Mouse (Mus musculus): ENCODE measurements at regions not wholly inside any gene's neighbourhood (a gene's known extent, or its start where the extent isn't known, plus 50 kb on each side); places are given as distances from the start of the nearest gene placed in this dataset.
"Not testable (repeated sequence)": the region's sequence is repeated elsewhere in the genome, so short reads cannot be mapped to it uniquely, and the experiment has no call there.

DNA sequence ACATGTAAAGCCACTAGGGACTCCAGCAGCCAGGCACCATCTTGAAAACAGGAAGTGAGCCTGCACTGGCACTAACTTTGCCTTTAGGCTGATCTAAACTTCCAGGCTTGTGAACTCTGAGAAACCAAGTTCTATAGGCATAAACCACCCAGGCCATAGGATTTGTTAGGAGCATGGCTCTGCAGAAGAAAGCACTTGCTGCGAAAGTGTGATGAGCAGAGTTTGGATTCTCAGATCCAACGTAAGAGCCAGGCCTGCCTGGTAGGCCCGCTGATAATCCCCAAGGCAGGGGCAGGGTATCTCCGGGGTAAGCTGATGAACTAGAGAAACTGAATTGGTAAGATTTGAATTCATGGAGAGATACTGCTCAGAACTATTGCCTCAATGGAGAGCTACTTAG, 109.7 kb downstream of the Nr2f2 start:
- H3K4me3 ChIP-seq (replicated peaks; ENCODE audit: low read length), result no peak overlapping the region
- no peak overlapping the region for H3K9ac ChIP-seq (replicated peaks; ENCODE audit: low read depth, low read length)
- H3K36me3 ChIP-seq (ENCODE audit: control insufficient read depth, insufficient read depth), result no peaks in the 10 kb centered on the region
- no peaks in the 10 kb centered on the region for H3K4me1 ChIP-seq (replicated peaks; ENCODE audit: control insufficient read depth, insufficient read depth, low read length)
- H3K4me2 ChIP-seq (ENCODE audit: low read length), result no peak overlapping the region
- no peak overlapping the region for H3K27ac ChIP-seq (ENCODE audit: low read length)
- H3K27me3 ChIP-seq (replicated peaks; ENCODE audit: control insufficient read depth, insufficient read depth, low read length), result no peaks in the 10 kb centered on the region
- 94% methylated on average over 4 of the region's 4 CpGs for WGBS
- H3K9me3 ChIP-seq (ENCODE audit: control insufficient read depth, low read length), result no peaks in the 10 kb centered on the region
- ATAC-seq, result no peak

DNA sequence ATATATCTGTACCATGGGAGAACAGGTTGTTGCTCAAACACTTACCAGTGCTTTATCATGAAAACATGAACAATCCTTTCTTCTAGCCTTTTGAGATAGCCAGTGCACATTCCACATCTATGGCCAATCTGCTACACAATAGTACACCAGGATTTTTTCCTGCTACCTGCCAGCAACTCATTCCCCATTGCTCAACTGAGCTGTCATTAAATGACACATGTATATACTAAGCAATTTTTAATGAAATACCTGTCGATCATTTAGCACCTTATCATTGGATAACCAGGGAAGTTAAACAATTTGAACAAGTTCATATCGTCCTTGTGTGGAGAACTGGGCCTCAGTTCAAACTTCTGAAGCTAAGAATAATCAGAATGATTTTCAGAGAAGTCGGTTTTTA, 111.5 kb downstream of the Nr2f2 start:
- no peaks in the 10 kb centered on the region for H3K9me3 ChIP-seq (ENCODE audit: control insufficient read depth, low read length)
- H3K27me3 ChIP-seq (replicated peaks; ENCODE audit: control insufficient read depth, insufficient read depth, low read length), result no peaks in the 10 kb centered on the region
- H3K9ac ChIP-seq (replicated peaks; ENCODE audit: low read depth, low read length), result no peak overlapping the region
- 85% methylated on average over 3 of the region's 3 CpGs for WGBS
- H3K4me1 ChIP-seq (replicated peaks; ENCODE audit: control insufficient read depth, insufficient read depth, low read length), result no peaks in the 10 kb centered on the region
- H3K36me3 ChIP-seq (ENCODE audit: control insufficient read depth, insufficient read depth), result no peaks in the 10 kb centered on the region
- no peak for ATAC-seq
- no peak overlapping the region for H3K4me2 ChIP-seq (ENCODE audit: low read length)
- H3K4me3 ChIP-seq (replicated peaks; ENCODE audit: low read length), result no peak overlapping the region
- no peak overlapping the region for H3K27ac ChIP-seq (ENCODE audit: low read length)

DNA sequence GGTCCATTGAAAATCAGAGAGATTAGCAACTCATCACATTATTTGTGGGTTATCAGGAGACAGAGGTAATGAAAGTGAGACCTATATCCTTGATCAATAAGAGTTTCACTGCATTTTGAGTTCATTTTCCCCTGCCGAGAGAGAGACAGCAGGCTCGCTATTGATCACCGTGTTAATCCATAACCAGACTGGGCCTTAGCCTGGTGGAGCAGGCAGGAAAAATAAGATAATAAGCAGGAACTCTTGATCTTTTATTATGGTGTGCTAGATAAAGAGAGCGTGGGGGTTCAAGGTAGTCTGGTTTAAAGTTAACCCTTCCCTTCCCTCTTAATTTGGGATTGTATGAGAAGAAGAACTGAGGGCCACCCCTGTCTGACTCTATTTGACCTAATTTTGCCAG, 113.3 kb downstream of the Nr2f2 start:
- H3K4me1 ChIP-seq (replicated peaks; ENCODE audit: control insufficient read depth, insufficient read depth, low read length), result no peaks in the 10 kb centered on the region
- 75% methylated on average over 4 of the region's 4 CpGs for WGBS
- no peak overlapping the region for H3K4me2 ChIP-seq (ENCODE audit: low read length)
- no peak overlapping the region for H3K4me3 ChIP-seq (replicated peaks; ENCODE audit: low read length)
- no peak overlapping the region for H3K9ac ChIP-seq (replicated peaks; ENCODE audit: low read depth, low read length)
- no peak for ATAC-seq
- H3K9me3 ChIP-seq (ENCODE audit: control insufficient read depth, low read length), result no peaks in the 10 kb centered on the region
- no peaks in the 10 kb centered on the region for H3K27me3 ChIP-seq (replicated peaks; ENCODE audit: control insufficient read depth, insufficient read depth, low read length)
- no peak overlapping the region for H3K27ac ChIP-seq (ENCODE audit: low read length)
- no peaks in the 10 kb centered on the region for H3K36me3 ChIP-seq (ENCODE audit: control insufficient read depth, insufficient read depth)

DNA sequence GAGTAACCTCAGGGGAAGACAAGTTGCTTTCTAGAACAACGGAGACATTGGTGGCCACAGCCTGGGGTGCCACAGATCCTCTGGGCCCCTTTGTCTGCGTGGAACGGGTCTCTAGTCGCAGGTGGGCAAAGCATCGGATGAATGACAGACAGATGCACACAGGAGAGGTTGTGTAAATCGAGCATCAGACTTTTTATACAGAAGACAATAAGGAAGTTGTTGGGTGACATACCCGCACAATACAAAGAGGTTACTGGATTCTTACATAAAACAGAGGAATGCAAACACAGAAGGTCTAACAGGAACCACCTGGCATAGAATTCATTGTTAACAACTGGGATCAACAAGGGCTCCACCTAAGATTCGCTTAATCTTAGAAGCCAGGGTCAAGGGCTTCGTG, 127.5 kb downstream of the Nr2f2 start:
- H3K27ac ChIP-seq (ENCODE audit: low read length); H3K36me3 ChIP-seq (ENCODE audit: control insufficient read depth, insufficient read depth); H3K9ac ChIP-seq (replicated peaks; ENCODE audit: low read depth, low read length); ATAC-seq; H3K4me2 ChIP-seq (ENCODE audit: low read length); H3K9me3 ChIP-seq (ENCODE audit: control insufficient read depth, low read length); H3K4me3 ChIP-seq (replicated peaks; ENCODE audit: low read length); H3K4me1 ChIP-seq (replicated peaks; ENCODE audit: control insufficient read depth, insufficient read depth, low read length); H3K27me3 ChIP-seq (replicated peaks; ENCODE audit: control insufficient read depth, insufficient read depth, low read length): not testable (repeated sequence)
- 93% methylated on average over 9 of the region's 9 CpGs for WGBS

DNA sequence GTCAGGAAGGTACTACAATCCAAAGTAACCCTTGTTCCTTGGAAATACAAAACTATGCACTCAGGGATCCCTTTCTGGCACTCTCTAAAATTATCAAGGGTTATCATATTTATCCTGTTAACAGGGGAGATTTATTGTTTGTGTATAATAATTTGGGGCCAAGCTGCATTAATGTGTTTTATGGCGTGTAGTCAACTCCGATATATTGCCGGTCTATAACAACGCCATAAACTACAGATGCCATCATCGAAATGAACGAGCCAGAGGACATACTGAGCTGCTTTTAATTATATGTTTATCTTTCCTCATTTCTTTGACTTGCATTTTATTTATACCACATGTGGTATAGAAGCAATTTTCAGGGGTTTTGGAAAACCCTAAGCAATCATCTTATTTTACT, 147.2 kb downstream of the Nr2f2 start:
- whole genome bisulfite sequencing, result 86% methylated on average over 6 of the region's 6 CpGs
- Histone ChIP-seq H3K4me3 (replicated peaks; ENCODE audit: low read length) (no peak overlapping the region), H3K36me3 (ENCODE audit: control insufficient read depth, insufficient read depth) (no peaks in the 10 kb centered on the region), H3K9me3 (ENCODE audit: control insufficient read depth, low read length) (no peaks in the 10 kb centered on the region), H3K4me1 (replicated peaks; ENCODE audit: control insufficient read depth, insufficient read depth, low read length) (no peaks in the 10 kb centered on the region), H3K27me3 (replicated peaks; ENCODE audit: control insufficient read depth, insufficient read depth, low read length) (no peaks in the 10 kb centered on the region), H3K9ac (replicated peaks; ENCODE audit: low read depth, low read length) (no peak overlapping the region), H3K27ac (ENCODE audit: low read length) (no peak overlapping the region), H3K4me2 (ENCODE audit: low read length) (no peak overlapping the region)
- ATAC-seq, result no peak

DNA sequence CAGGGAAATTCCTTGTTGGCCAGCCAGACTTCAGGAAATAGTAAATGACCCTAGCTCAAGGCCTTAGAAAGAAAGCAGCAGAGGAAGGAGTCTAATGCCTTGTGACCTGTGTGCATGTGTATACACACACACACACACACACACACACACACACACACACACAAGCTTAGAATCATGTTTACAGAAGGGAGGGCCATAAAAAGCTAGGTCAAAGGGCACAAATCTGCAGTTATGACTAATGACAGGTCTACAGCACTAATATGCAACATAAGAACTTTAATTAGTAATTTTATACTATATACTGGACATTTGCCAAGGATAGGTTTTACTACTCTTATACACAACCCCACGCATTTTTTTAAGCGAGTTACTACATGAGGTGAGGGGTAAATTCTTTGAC, 149.4 kb downstream of the Nr2f2 start:
- no peak for ATAC-seq
- no peak overlapping the region for H3K9ac ChIP-seq (replicated peaks; ENCODE audit: low read depth, low read length)
- 87% methylated on average over 2 of the region's 2 CpGs for WGBS
- no peaks in the 10 kb centered on the region for H3K27me3 ChIP-seq (replicated peaks; ENCODE audit: control insufficient read depth, insufficient read depth, low read length)
- H3K4me1 ChIP-seq (replicated peaks; ENCODE audit: control insufficient read depth, insufficient read depth, low read length), result no peaks in the 10 kb centered on the region
- no peak overlapping the region for H3K4me2 ChIP-seq (ENCODE audit: low read length)
- no peak overlapping the region for H3K4me3 ChIP-seq (replicated peaks; ENCODE audit: low read length)
- no peaks in the 10 kb centered on the region for H3K9me3 ChIP-seq (ENCODE audit: control insufficient read depth, low read length)
- H3K36me3 ChIP-seq (ENCODE audit: control insufficient read depth, insufficient read depth), result no peaks in the 10 kb centered on the region
- no peak overlapping the region for H3K27ac ChIP-seq (ENCODE audit: low read length)

DNA sequence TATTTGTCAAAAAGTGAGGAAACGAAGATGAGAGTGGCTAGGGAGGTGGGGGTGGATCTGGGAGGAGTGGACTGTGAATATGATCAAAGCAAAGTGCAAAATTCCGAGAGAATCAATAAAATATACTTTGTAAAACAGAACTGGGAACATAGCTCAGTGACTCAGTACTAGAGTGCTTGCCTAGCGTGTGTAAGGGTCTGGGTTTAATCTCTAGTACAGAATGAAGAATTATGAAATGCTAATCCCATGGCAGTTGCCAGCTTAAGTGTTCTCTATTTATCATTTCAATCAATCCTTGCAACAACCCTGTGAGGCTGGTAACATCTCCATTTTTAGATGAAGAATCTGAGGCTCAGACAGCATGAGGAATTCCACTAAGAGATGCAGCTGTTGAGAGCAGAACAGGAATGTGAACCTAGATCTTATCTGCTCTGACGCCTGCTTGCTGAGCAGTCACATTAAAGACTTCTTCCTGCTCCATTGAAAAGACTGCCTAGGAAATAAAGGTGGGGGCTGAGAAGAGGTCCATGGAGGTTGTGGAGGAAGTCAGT, 152.5 kb downstream of the Nr2f2 start:
- Histone ChIP-seq H3K27ac (ENCODE audit: low read length) (no peak overlapping the region), H3K4me2 (ENCODE audit: low read length) (no peak overlapping the region), H3K4me3 (replicated peaks; ENCODE audit: low read length) (no peak overlapping the region), H3K4me1 (replicated peaks; ENCODE audit: control insufficient read depth, insufficient read depth, low read length) (no peaks in the 10 kb centered on the region), H3K36me3 (ENCODE audit: control insufficient read depth, insufficient read depth) (no peaks in the 10 kb centered on the region), H3K9ac (replicated peaks; ENCODE audit: low read depth, low read length) (no peak overlapping the region), H3K9me3 (ENCODE audit: control insufficient read depth, low read length) (no peaks in the 10 kb centered on the region), H3K27me3 (replicated peaks; ENCODE audit: control insufficient read depth, insufficient read depth, low read length) (no peaks in the 10 kb centered on the region)
- ATAC-seq, result no peak
- 77% methylated on average over 4 of the region's 4 CpGs for WGBS

DNA sequence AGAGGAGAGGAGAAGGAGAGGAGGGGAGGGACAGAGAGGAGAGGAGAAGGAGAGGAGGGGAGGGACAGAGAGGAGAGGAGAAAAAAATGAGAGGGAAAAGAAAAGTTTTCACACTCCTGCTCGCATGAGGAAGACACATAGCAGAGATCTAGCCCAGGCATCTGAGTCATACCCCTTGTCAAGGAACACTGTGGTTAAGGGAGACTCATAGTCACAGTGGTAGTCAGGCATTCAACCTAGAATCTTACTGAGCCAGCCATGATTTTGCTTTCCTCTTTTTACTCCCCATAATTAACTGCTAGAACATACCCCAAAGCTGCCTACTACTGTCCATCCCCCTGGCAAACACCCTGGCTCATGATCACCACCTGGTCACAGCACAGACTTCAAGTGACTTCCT, 160.6 kb downstream of the Nr2f2 start:
- H3K36me3 ChIP-seq (ENCODE audit: control insufficient read depth, insufficient read depth), result no peaks in the 10 kb centered on the region
- ATAC-seq, result no peak
- no peaks in the 10 kb centered on the region for H3K4me1 ChIP-seq (replicated peaks; ENCODE audit: control insufficient read depth, insufficient read depth, low read length)
- H3K4me3 ChIP-seq (replicated peaks; ENCODE audit: low read length), result no peak overlapping the region
- no peak overlapping the region for H3K4me2 ChIP-seq (ENCODE audit: low read length)
- H3K9me3 ChIP-seq (ENCODE audit: control insufficient read depth, low read length), result no peaks in the 10 kb centered on the region
- H3K9ac ChIP-seq (replicated peaks; ENCODE audit: low read depth, low read length), result no peak overlapping the region
- 80% methylated on average over 1 of the region's 1 CpGs for WGBS
- no peak overlapping the region for H3K27ac ChIP-seq (ENCODE audit: low read length)
- H3K27me3 ChIP-seq (replicated peaks; ENCODE audit: control insufficient read depth, insufficient read depth, low read length), result no peaks in the 10 kb centered on the region

DNA sequence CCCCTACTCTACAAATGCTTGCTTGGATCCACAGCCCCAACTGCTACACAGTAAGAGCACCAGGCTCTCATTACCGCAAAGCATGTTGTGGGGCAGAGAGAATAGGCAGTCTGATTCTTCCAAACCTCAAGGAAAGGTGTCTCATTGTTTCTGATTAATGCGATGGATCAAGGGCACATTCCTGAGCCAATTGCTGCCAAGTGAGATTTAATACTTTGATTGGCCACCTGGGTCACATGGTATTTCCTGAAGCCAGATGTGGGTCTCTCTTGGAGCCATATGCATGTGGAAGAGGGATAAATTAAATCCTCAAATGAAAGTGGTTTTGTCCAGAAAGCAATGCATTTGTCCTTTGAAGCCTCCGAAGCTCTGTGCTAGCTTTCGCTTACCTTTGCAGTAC, 166.3 kb downstream of the Nr2f2 start:
- no peak overlapping the region for H3K27ac ChIP-seq (ENCODE audit: low read length)
- no peak for ATAC-seq
- H3K27me3 ChIP-seq (replicated peaks; ENCODE audit: control insufficient read depth, insufficient read depth, low read length), result no peaks in the 10 kb centered on the region
- H3K36me3 ChIP-seq (ENCODE audit: control insufficient read depth, insufficient read depth), result no peaks in the 10 kb centered on the region
- 90% methylated on average over 4 of the region's 4 CpGs for WGBS
- H3K4me2 ChIP-seq (ENCODE audit: low read length), result no peak overlapping the region
- H3K9me3 ChIP-seq (ENCODE audit: control insufficient read depth, low read length), result no peaks in the 10 kb centered on the region
- H3K9ac ChIP-seq (replicated peaks; ENCODE audit: low read depth, low read length), result no peak overlapping the region
- no peak overlapping the region for H3K4me3 ChIP-seq (replicated peaks; ENCODE audit: low read length)
- H3K4me1 ChIP-seq (replicated peaks; ENCODE audit: control insufficient read depth, insufficient read depth, low read length), result no peaks in the 10 kb centered on the region

DNA sequence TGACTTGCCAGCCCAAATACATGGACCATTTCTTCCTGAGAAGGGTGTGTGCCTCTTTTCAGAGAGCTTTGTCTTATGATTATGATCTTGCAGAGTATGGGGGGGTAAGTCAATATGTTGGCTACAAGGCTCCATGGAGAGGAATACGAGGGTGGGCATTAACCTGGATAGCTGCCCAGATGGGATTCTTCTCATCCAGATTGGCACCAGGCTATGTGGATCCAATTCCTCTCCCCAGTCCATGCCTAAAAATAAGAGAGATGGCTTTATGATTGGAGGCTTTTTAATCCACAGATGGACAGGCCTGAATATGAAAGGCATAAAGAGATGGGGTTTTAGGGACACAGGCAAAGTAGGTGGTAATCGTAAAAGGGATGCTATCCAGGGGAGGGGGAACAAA, 187.6 kb downstream of the Nr2f2 start:
- no peak overlapping the region for H3K4me2 ChIP-seq (ENCODE audit: low read length)
- H3K36me3 ChIP-seq (ENCODE audit: control insufficient read depth, insufficient read depth), result no peaks in the 10 kb centered on the region
- H3K4me1 ChIP-seq (replicated peaks; ENCODE audit: control insufficient read depth, insufficient read depth, low read length), result no peaks in the 10 kb centered on the region
- no peak overlapping the region for H3K4me3 ChIP-seq (replicated peaks; ENCODE audit: low read length)
- no peak overlapping the region for H3K27ac ChIP-seq (ENCODE audit: low read length)
- H3K9ac ChIP-seq (replicated peaks; ENCODE audit: low read depth, low read length), result no peak overlapping the region
- WGBS, result 69% methylated on average over 2 of the region's 2 CpGs
- H3K27me3 ChIP-seq (replicated peaks; ENCODE audit: control insufficient read depth, insufficient read depth, low read length), result peaks cover 25% of the 10 kb centered on the region
- H3K9me3 ChIP-seq (ENCODE audit: control insufficient read depth, low read length), result no peaks in the 10 kb centered on the region
- ATAC-seq, result no peak
